Mouse (Mus musculus): ENCODE data around the gene Vegfa. TPM values are rescaled to one million over a fixed set of nuclear protein-coding genes. Genes with fewer than 3 reads are reported as not detected.

Gene Vegfa
- polyA plus RNA-seq, 1 experiment, result 92.9 TPM

DNA sequence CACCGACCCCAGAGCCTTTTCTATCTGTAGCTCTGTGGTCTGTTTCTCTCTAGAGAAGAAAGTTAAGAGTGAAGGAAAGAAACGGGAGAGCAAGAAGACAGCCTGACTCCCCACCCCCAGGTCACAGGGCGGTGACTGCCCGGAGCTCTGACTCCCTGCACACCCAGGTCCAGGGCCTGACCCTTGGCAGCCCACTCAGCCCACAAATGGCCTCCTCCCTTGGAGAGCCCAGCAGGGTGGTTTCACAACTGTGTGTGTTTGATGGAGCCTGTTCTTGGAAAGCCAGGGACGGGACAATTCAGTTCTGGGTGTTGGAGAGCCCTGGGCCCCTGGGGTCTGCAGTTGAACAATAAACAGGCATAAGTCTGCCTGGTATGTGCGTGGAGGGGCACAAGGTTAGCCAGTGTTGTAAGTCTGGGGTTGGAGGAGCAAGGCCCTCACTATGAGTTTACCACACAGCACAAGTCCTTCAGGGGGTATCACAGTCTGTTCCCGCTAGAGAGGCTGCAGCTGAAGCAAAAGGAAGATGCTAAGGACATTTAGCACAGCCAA, 21.2 kb upstream of the Vegfa start:
- Histone ChIP-seq H3K36me3 (ENCODE audit: control insufficient read depth, insufficient read depth, low read length) (no peaks in the 10 kb centered on the region), H3K4me3 (ENCODE audit: extremely low read depth, insufficient read depth, insufficient read length) (no peak overlapping the region), H3K27me3 (ENCODE audit: control insufficient read depth, insufficient read depth, low read length) (no peaks in the 10 kb centered on the region), H3K27ac (ENCODE audit: insufficient read depth, low read length) (no peak overlapping the region), H3K4me1 (ENCODE audit: control insufficient read depth, insufficient read depth, insufficient read length) (no peaks in the 10 kb centered on the region; the same call in none of the 2 replicates)
- WGBS, result 86% methylated on average over 7 of the region's 7 CpGs
- no peak for TF ChIP-seq CTCF (IDR thresholded peaks at IDR 0.05; ENCODE audit: extremely low read depth, insufficient read depth, insufficient read length, insufficient replicate concordance)
- TF ChIP-seq POLR2A (IDR thresholded peaks at IDR 0.05; ENCODE audit: low read depth, low read length), result no peak
- DNase-seq (ENCODE audit: low read depth in 1 of 2, low spot score in 2 of 2), result no peak

DNA sequence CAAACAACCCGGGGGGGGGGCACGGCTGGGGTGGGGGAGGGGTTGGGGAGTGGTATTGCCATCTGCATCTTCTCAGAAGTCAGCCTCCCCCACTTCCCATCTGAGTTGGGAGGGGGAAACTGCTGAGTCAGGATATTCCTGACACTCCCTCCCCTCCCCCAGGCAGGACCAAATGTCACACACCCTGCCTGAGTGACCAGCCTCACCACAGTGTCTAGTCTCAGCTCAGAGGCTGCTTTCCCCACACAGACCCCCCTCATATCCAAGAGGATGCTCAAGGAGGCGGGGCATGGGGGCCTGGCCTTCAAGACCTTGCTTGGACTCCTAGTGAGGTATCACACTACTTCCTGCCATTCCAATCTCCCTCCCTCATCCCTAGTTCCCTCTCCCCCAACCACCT, 20.0 kb upstream of the Vegfa start:
- H3K4me3 ChIP-seq (ENCODE audit: extremely low read depth, insufficient read depth, insufficient read length), result no peak overlapping the region
- no peak overlapping the region for H3K27ac ChIP-seq (ENCODE audit: insufficient read depth, low read length)
- TF ChIP-seq CTCF (IDR thresholded peaks at IDR 0.05; ENCODE audit: extremely low read depth, insufficient read depth, insufficient read length, insufficient replicate concordance) (no peak), POLR2A (IDR thresholded peaks at IDR 0.05; ENCODE audit: low read depth, low read length) (no peak)
- WGBS, result 35% methylated on average over 3 of the region's 3 CpGs
- no peaks in the 10 kb centered on the region; the same call in none of the 2 replicates for H3K4me1 ChIP-seq (ENCODE audit: control insufficient read depth, insufficient read depth, insufficient read length)
- no peaks in the 10 kb centered on the region for H3K27me3 ChIP-seq (ENCODE audit: control insufficient read depth, insufficient read depth, low read length)
- no peak for DNase-seq (ENCODE audit: low read depth in 1 of 2, low spot score in 2 of 2)
- H3K36me3 ChIP-seq (ENCODE audit: control insufficient read depth, insufficient read depth, low read length), result no peaks in the 10 kb centered on the region

DNA sequence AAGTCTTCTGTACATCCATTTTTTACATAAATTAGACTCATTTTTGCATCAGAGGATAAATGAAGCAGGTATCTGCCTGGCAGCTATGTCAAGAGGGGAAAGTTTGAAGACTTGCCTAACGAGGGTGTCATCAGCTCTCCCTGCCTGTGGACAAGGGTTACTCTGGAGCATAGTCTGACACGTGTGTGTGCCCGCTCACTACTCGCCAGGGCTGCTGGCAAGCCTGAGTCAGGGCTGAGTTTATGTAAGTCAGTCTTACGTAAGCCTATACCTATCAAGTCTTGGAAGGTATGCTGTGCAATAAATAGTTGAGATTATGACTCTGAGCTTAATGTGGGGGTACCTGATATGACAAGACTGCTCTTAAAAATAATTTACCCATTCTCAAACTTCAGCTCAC, 19.2 kb upstream of the Vegfa start:
- WGBS, result 77% methylated on average over 5 of the region's 5 CpGs
- Histone ChIP-seq H3K4me1 (ENCODE audit: control insufficient read depth, insufficient read depth, insufficient read length) (no peaks in the 10 kb centered on the region; the same call in none of the 2 replicates), H3K27me3 (ENCODE audit: control insufficient read depth, insufficient read depth, low read length) (no peaks in the 10 kb centered on the region), H3K27ac (ENCODE audit: insufficient read depth, low read length) (no peak overlapping the region), H3K36me3 (ENCODE audit: control insufficient read depth, insufficient read depth, low read length) (no peaks in the 10 kb centered on the region), H3K4me3 (ENCODE audit: extremely low read depth, insufficient read depth, insufficient read length) (no peak overlapping the region)
- TF ChIP-seq CTCF (IDR thresholded peaks at IDR 0.05; ENCODE audit: extremely low read depth, insufficient read depth, insufficient read length, insufficient replicate concordance) (no peak), POLR2A (IDR thresholded peaks at IDR 0.05; ENCODE audit: low read depth, low read length) (no peak)
- DNase-seq (ENCODE audit: low read depth in 1 of 2, low spot score in 2 of 2), result no peak

DNA sequence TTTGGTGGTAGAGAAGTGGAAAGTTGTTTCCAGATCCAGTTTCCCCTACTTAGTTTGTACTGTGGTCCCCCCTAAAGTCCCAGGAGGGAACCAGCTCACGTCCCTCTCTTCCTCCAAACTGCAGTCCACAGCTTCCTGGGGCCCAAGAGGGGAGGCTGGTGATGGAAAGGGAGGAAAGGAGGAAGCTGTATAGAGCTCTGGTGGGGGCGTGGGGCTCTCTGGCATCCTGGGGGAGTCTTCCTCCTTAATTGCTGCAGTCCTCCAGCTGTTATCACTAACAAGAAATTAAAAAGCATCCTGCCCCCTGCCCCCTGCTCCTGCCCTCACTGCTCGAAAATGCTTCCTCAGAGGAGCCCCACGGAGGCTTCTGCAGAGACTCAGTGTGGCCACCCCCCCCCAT, 17.4 kb upstream of the Vegfa start:
- H3K4me1 ChIP-seq (ENCODE audit: control insufficient read depth, insufficient read depth, insufficient read length), result no peaks in the 10 kb centered on the region
- 30% methylated on average over 4 of the region's 4 CpGs for WGBS
- DNase-seq (ENCODE audit: low read depth in 1 of 2, low spot score in 2 of 2), result no peak
- no peaks in the 10 kb centered on the region for H3K36me3 ChIP-seq (ENCODE audit: control insufficient read depth, insufficient read depth, low read length)
- H3K27me3 ChIP-seq (ENCODE audit: control insufficient read depth, insufficient read depth, low read length), result no peaks in the 10 kb centered on the region
- TF ChIP-seq POLR2A (IDR thresholded peaks at IDR 0.05; ENCODE audit: low read depth, low read length) (no peak), CTCF (IDR thresholded peaks at IDR 0.05; ENCODE audit: extremely low read depth, insufficient read depth, insufficient read length, insufficient replicate concordance) (no peak)
- H3K27ac ChIP-seq (ENCODE audit: insufficient read depth, low read length), result no peak overlapping the region
- no peak overlapping the region for H3K4me3 ChIP-seq (ENCODE audit: extremely low read depth, insufficient read depth, insufficient read length)

DNA sequence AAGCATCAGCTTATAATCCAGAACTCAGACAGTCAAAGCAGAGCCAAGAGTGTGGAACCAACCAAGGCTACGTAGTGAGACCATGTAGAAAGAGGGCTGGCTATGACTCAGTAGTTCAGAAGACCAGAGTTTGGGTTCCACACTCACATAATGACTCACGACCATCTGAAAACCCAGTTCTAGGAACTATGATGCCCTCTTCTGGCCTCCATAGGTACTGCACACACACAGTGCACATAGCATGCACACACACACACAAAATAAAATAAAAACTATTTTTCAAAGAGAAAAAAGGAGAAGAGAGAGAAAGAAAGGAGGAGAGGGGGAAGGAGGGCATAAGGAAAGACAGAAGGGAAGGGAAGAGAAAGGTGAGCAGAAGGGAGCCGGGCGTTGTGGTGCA, 16.0 kb upstream of the Vegfa start:
- Histone ChIP-seq H3K27me3 (ENCODE audit: control insufficient read depth, insufficient read depth, low read length) (no peaks in the 10 kb centered on the region), H3K4me1 (ENCODE audit: control insufficient read depth, insufficient read depth, insufficient read length) (no peaks in the 10 kb centered on the region), H3K36me3 (ENCODE audit: control insufficient read depth, insufficient read depth, low read length) (no peaks in the 10 kb centered on the region), H3K4me3 (ENCODE audit: extremely low read depth, insufficient read depth, insufficient read length) (no peak overlapping the region), H3K27ac (ENCODE audit: insufficient read depth, low read length) (no peak overlapping the region)
- WGBS, result 99% methylated on average over 4 of the region's 4 CpGs
- TF ChIP-seq POLR2A (IDR thresholded peaks at IDR 0.05; ENCODE audit: low read depth, low read length) (no peak), CTCF (IDR thresholded peaks at IDR 0.05; ENCODE audit: extremely low read depth, insufficient read depth, insufficient read length, insufficient replicate concordance) (no peak)
- no peak for DNase-seq (ENCODE audit: low read depth in 1 of 2, low spot score in 2 of 2)

DNA sequence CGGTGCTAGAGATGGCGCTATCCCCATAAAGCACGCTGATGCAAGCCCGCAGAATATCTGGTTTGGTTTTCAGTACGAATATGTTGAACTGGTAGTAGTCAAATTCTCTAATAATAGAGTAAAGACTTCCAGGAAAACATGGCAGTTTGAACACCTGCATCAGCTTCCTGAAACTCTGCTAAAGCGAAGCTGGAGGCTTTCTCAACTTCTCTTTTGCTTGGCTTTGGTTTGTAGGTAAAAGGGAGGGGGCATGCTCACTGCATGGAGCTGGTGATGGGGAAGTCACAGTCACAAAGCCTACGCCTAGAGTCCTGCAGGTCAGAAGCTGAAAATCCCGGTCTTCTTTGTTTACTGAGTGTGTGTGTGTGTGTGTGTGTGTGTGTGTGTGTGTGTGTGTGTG, 13.6 kb upstream of the Vegfa start:
- no peaks in the 10 kb centered on the region for H3K36me3 ChIP-seq (ENCODE audit: control insufficient read depth, insufficient read depth, low read length)
- no peak overlapping the region for H3K27ac ChIP-seq (ENCODE audit: insufficient read depth, low read length)
- WGBS, result 7% methylated on average over 8 of the region's 8 CpGs
- no peak for DNase-seq (ENCODE audit: low read depth in 1 of 2, low spot score in 2 of 2)
- no peaks in the 10 kb centered on the region for H3K4me1 ChIP-seq (ENCODE audit: control insufficient read depth, insufficient read depth, insufficient read length)
- TF ChIP-seq CTCF (IDR thresholded peaks at IDR 0.05; ENCODE audit: extremely low read depth, insufficient read depth, insufficient read length, insufficient replicate concordance) (no peak), POLR2A (IDR thresholded peaks at IDR 0.05; ENCODE audit: low read depth, low read length) (no peak)
- H3K4me3 ChIP-seq (ENCODE audit: extremely low read depth, insufficient read depth, insufficient read length), result no peak overlapping the region
- no peaks in the 10 kb centered on the region for H3K27me3 ChIP-seq (ENCODE audit: control insufficient read depth, insufficient read depth, low read length)

DNA sequence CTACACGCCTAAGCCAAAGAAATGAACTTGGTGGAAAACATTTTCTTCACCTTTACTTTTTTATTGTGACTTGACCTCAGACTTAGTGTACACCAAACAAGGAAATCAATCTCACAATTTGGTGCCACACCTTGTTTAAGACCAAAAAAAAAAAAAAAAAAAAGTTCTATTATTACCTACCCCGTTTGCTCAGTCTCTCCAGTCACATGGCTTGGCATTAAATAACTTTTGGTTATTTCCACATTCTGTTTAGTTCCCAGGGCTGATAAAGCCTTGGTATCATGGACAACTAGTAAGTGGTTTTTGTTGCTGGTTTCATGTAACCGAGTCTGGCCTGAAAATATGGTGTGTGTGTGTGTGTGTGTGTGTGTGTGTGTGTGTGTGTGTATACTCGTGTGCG, 12.8 kb upstream of the Vegfa start:
- WGBS, result 56% methylated on average over 5 of the region's 5 CpGs
- no peak overlapping the region for H3K27ac ChIP-seq (ENCODE audit: insufficient read depth, low read length)
- no peaks in the 10 kb centered on the region for H3K36me3 ChIP-seq (ENCODE audit: control insufficient read depth, insufficient read depth, low read length)
- no peaks in the 10 kb centered on the region for H3K27me3 ChIP-seq (ENCODE audit: control insufficient read depth, insufficient read depth, low read length)
- H3K4me1 ChIP-seq (ENCODE audit: control insufficient read depth, insufficient read depth, insufficient read length), result no peaks in the 10 kb centered on the region
- no peak for DNase-seq (ENCODE audit: low read depth in 1 of 2, low spot score in 2 of 2)
- no peak overlapping the region for H3K4me3 ChIP-seq (ENCODE audit: extremely low read depth, insufficient read depth, insufficient read length)
- no peak for TF ChIP-seq CTCF (IDR thresholded peaks at IDR 0.05; ENCODE audit: extremely low read depth, insufficient read depth, insufficient read length, insufficient replicate concordance)
- TF ChIP-seq POLR2A (IDR thresholded peaks at IDR 0.05; ENCODE audit: low read depth, low read length), result no peak

All from spleen, adult 2 months (tissue).